Mouse (Mus musculus) stomach, embryonic 15.5 days (tissue): ENCODE data around the gene Rita1. TPM values are rescaled to one million over a fixed set of nuclear protein-coding genes. Genes with fewer than 3 reads are reported as not detected.

ENCODE experiments used
- ATAC-seq: fragments of 200-750 bp; cut with Nextera tagmentation; 2 replicates; pipeline ENCODE4 v1.8.0; 2017; ENCODE audit warnings: low read depth, moderate number of reproducible peaks, moderate TSS enrichment; ENCODE audit not compliant: insufficient read depth, low FRiP score
- H3K27ac ChIP-seq: fragments of 300-500 bp; sonication (generic); 2 replicates; pipeline ENCODE4 v1.5.1; 2015; ENCODE audit warnings: mild to moderate bottlenecking, inconsistent platforms
- H3K27me3 ChIP-seq: fragments of 300-500 bp; sonication (generic); replicated peaks from 2 replicates; pipeline ENCODE4 v1.6.1; 2015; ENCODE audit warnings: inconsistent platforms
- H3K36me3 ChIP-seq: fragments of 300-500 bp; sonication (generic); 2 replicates; pipeline ENCODE4 v1.6.1; 2015; ENCODE audit warnings: inconsistent platforms
- H3K4me1 ChIP-seq: fragments of 300-500 bp; sonication (generic); 2 replicates; pipeline ENCODE4 v1.6.1; 2015; ENCODE audit warnings: inconsistent platforms
- H3K4me2 ChIP-seq: fragments of 300-500 bp; sonication (generic); 2 replicates; pipeline ENCODE4 v1.6.1; 2015; ENCODE audit warnings: mild to moderate bottlenecking, inconsistent platforms
- H3K4me3 ChIP-seq: fragments of 300-500 bp; sonication (generic); replicated peaks from 2 replicates; pipeline ENCODE4 v1.5.1; 2015; ENCODE audit warnings: inconsistent platforms
- H3K9ac ChIP-seq: fragments of 300-500 bp; sonication (generic); 2 replicates; pipeline ENCODE4 v1.6.1; 2015; ENCODE audit warnings: inconsistent platforms
- H3K9me3 ChIP-seq: fragments of 300-500 bp; sonication (generic); 2 replicates; pipeline ENCODE4 v1.6.1; 2016; ENCODE audit warnings: inconsistent platforms
- WGBS: fragments of 180-500 bp; shearing (Covaris S2); methylation state at CpG from one replicate; pipeline ENCODE4 v1.1.7; 2015; 5-methylcytosine and 5-hydroxymethylcytosine counted together
- polyA plus RNA-seq: library from polyadenylated mRNA; unstranded; fragments of >200 nt; fragmentation: Nextera tagmentation; extraction: Ambion mirVana; gene quantifications from 2 replicates; pipeline ENCODE4 v1.2.1, GENCODE M21; 2015

Gene Rita1
- polyA plus RNA-seq, 1 experiment from 2014 or later: 10.4 TPM

DNA sequence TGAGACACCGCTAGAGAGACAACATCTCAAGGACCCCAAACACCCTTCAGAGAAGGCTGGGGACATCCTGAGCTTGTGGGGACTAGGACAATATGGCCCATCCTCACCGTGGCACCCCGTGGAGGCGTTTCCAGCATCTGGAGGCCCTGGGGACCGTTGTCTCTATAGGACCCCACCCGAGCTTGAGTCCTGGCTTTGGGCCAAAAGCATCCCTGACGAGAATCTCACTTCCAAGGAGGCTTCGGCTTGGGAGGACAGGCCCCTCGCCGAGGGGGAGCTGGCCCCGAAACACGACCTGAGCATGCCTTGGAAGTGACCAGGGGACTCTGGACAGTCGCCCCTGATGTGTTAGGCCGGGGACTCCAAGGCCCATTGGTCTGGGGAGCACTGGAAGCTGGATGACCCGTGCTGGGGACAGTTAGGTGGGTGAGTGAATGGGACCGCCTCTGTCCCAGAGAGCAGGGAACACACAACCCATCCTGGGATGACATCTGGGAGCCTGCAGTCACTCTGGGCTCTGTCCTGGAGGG lies 3.1 kb downstream of the Rita1 start:
- peaks cover 10% of the 10 kb centered on the region; the same call in 1 of the 2 replicates for H3K36me3 ChIP-seq
- 83% methylated on average over 16 of the region's 16 CpGs for WGBS

GRCm38 (mm10) chr5:120607335-120607734 lies 5.1 kb downstream of the Rita1 start:
- H3K36me3 ChIP-seq: peaks cover 10% of the 10 kb centered on the region; the same call in 1 of the 2 replicates
- H3K27me3 ChIP-seq: no peaks in the 10 kb centered on the region
- 73% methylated on average over 3 of the region's 3 CpGs for WGBS
- no peak overlapping the region for H3K27ac ChIP-seq
- no peak overlapping the region for H3K4me3 ChIP-seq
- no peak for ATAC-seq
- no peak overlapping the region for H3K4me2 ChIP-seq
- H3K4me1 ChIP-seq: peaks cover 11% of the 10 kb centered on the region
- H3K9ac ChIP-seq: no peak overlapping the region
- no peaks in the 10 kb centered on the region for H3K9me3 ChIP-seq

More for the DNA sequence above, 3.1 kb downstream of the Rita1 start:
- ATAC-seq: no peak
- Histone ChIP-seq H3K9me3 (no peaks in the 10 kb centered on the region), H3K27ac (no peak overlapping the region), H3K4me2 (no peak overlapping the region), H3K4me1 (peaks cover 14% of the 10 kb centered on the region), H3K9ac (no peak overlapping the region), H3K27me3 (no peaks in the 10 kb centered on the region), H3K4me3 (no peak overlapping the region)

- Histone ChIP-seq H3K4me3 (no peak overlapping the region), H3K27ac (no peak overlapping the region), H3K36me3 (peaks cover 10% of the 10 kb centered on the region; the same call in 1 of the 2 replicates), H3K27me3 (no peaks in the 10 kb centered on the region), H3K9me3 (no peaks in the 10 kb centered on the region), H3K4me2 (no peak overlapping the region), H3K9ac (no peak overlapping the region), H3K4me1 (peaks cover 10% of the 10 kb centered on the region)
- no peak for ATAC-seq
- 68% methylated on average over 25 of the region's 25 CpGs for WGBS
Measured at GRCm38 (mm10) chr5:120606590-120607200, 5.7 kb downstream of the Rita1 start.

- WGBS: under 1% methylated on average over 8 of the region's 8 CpGs
- peak; percentile 59; the same call in 1 of the 2 replicates for ATAC-seq
- Histone ChIP-seq H3K9me3 (no peaks in the 10 kb centered on the region), H3K4me1 (peaks cover 4% of the 10 kb centered on the region; the same call in 1 of the 2 replicates), H3K36me3 (peaks cover 10% of the 10 kb centered on the region; the same call in 1 of the 2 replicates), H3K9ac (no peak overlapping the region), H3K4me3 (peak overlapping the region; percentile 35), H3K4me2 (peak overlapping the region; percentile 71), H3K27ac (no peak overlapping the region), H3K27me3 (no peaks in the 10 kb centered on the region)
Measured at GRCm38 (mm10) chr5:120605688-120606087, 6.7 kb downstream of the Rita1 start.

DNA sequence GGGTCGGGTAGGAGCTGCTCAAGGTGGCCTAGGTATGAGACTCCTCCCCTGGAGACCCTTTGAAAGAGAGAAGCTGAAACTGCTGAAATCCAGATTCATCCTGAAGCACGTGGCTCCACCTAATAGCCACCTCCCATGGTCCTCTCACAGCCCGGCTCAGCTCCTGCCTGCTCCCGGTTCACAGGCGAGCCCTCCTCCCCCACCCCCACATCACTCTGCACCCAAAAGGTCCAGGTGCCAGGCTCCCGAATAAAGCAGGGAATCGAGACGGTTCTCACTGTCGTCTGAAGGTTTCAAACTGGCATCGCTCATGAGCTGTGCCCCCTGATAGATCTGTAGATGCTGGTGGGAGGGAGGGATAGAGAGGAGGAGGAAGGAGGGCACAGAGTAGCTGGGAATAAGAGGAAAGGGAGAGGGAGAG lies 7.1 kb downstream of the Rita1 start:
- H3K9me3 ChIP-seq: no peaks in the 10 kb centered on the region
- H3K4me3 ChIP-seq: peak overlapping the region; percentile 35
- no peaks in the 10 kb centered on the region for H3K27me3 ChIP-seq
- ATAC-seq: peak; percentile 26; the same call in 1 of the 2 replicates
- 0 out of 2 replicates have a peak overlapping the region, but pooled peaks have one; percentile 4 for H3K9ac ChIP-seq
- peak overlapping the region; percentile 71 for H3K4me2 ChIP-seq
- peak overlapping the region; percentile 11; the same call in 1 of the 2 replicates for H3K27ac ChIP-seq
- H3K36me3 ChIP-seq: peaks cover 10% of the 10 kb centered on the region; the same call in 1 of the 2 replicates
- 0% methylated on average over 10 of the region's 10 CpGs for WGBS
- H3K4me1 ChIP-seq: peaks cover 4% of the 10 kb centered on the region; the same call in 1 of the 2 replicates

- WGBS: 1% methylated on average over 6 of the region's 6 CpGs
- H3K27ac ChIP-seq: peak overlapping the region; percentile 11; the same call in 1 of the 2 replicates
- no peaks in the 10 kb centered on the region for H3K27me3 ChIP-seq
- H3K4me2 ChIP-seq: peak overlapping the region; percentile 71
- H3K9ac ChIP-seq: no peak overlapping the region
- peaks cover 4% of the 10 kb centered on the region; the same call in 1 of the 2 replicates for H3K4me1 ChIP-seq
- H3K4me3 ChIP-seq: peak overlapping the region; percentile 35
- no peaks in the 10 kb centered on the region for H3K9me3 ChIP-seq
- ATAC-seq: no peak
- H3K36me3 ChIP-seq: peaks cover 10% of the 10 kb centered on the region; the same call in 1 of the 2 replicates
Measured at GRCm38 (mm10) chr5:120604839-120605238, 7.5 kb downstream of the Rita1 start.

DNA sequence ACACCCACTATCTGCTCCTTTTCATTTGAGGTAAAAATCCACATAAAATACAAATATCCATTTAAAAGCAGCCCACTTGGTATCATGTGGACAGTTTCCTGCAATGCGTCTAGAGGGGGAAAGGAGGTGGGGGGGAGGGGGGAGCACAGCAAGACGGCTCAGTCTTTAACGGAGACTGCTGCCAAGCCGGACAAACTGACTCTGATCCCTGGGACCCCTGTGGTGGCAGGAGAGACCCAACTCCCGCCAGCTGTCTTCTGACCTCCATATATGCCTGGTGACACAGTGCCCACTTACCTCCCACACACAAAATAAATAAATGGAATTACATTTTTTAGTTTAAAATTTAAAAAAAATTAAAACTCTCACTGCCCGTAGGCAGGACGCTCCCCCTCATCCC lies 8.9 kb downstream of the Rita1 start:
- H3K4me1 ChIP-seq: peaks cover 4% of the 10 kb centered on the region; the same call in 1 of the 2 replicates
- 75% methylated on average over 7 of the region's 7 CpGs for WGBS
- H3K27me3 ChIP-seq: no peaks in the 10 kb centered on the region
- ATAC-seq: no peak
- no peak overlapping the region for H3K9ac ChIP-seq
- no peak overlapping the region for H3K4me2 ChIP-seq
- H3K27ac ChIP-seq: no peak overlapping the region
- H3K36me3 ChIP-seq: peaks cover 6% of the 10 kb centered on the region; the same call in 1 of the 2 replicates
- H3K9me3 ChIP-seq: no peaks in the 10 kb centered on the region
- H3K4me3 ChIP-seq: no peak overlapping the region

GRCm38 (mm10) chr5:120602210-120602609 lies 10.2 kb downstream of the Rita1 start:
- Histone ChIP-seq H3K9ac (no peak overlapping the region), H3K4me2 (no peak overlapping the region), H3K27me3 (no peaks in the 10 kb centered on the region), H3K4me3 (no peak overlapping the region), H3K27ac (no peak overlapping the region), H3K9me3 (no peaks in the 10 kb centered on the region), H3K36me3 (no peaks in the 10 kb centered on the region), H3K4me1 (peaks cover 4% of the 10 kb centered on the region; the same call in 1 of the 2 replicates)
- ATAC-seq: no peak
- WGBS: 90% methylated on average over 12 of the region's 12 CpGs

DNA sequence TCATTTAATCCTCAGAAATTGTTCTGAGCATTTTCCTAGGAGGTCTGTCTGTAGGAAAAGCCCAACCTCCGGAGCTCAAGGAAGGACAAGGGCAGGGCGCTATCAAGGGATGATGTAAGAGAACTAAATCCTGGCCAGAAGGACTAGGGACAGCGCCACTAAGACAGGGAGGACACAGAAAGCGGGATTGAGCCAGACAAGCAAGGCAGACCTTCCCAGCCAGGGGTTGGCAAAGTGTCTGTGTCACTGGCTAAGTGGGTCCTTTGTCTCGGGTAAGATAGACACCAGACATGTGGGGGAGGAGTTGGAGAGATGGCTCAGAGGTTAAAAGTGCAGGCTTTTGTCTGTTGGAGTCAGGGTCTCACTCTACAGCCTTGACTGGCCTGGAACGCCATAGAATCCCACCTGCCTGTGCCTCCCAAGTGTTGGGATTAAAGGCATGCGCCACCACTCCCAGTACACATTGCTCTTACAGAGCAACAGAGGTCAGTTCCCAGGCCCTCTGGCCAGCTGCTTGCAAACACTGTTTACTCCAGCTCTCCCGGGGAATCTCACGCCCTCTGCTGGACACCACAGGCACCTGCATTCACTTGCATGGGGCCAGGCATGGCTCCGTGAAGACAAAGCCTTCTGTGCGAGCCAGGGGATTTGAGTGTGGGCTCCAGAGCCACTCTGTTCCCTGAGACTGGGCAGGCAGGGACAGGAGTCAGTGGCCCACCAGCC lies 11.3 kb downstream of the Rita1 start:
- Histone ChIP-seq H3K27me3 (no peaks in the 10 kb centered on the region), H3K4me3 (no peak overlapping the region), H3K27ac (no peak overlapping the region), H3K36me3 (no peaks in the 10 kb centered on the region), H3K4me2 (no peak overlapping the region), H3K9me3 (no peaks in the 10 kb centered on the region), H3K4me1 (peaks cover 4% of the 10 kb centered on the region; the same call in 1 of the 2 replicates), H3K9ac (no peak overlapping the region)
- WGBS: 50% methylated on average over 11 of the region's 11 CpGs
- ATAC-seq: no peak

GRCm38 (mm10) chr5:120599625-120600024 lies 12.8 kb downstream of the Rita1 start:
- 82% methylated on average over 6 of the region's 6 CpGs for WGBS
- Histone ChIP-seq H3K27me3 (no peaks in the 10 kb centered on the region), H3K36me3 (no peaks in the 10 kb centered on the region), H3K9ac (no peak overlapping the region), H3K27ac (no peak overlapping the region), H3K4me3 (no peak overlapping the region), H3K4me2 (no peak overlapping the region), H3K4me1 (no peaks in the 10 kb centered on the region), H3K9me3 (no peaks in the 10 kb centered on the region)
- ATAC-seq: peak; percentile 69; the same call in 1 of the 2 replicates

GRCm38 (mm10) chr5:120594485-120594884 lies 17.9 kb downstream of the Rita1 start:
- Histone ChIP-seq H3K4me1 (no peaks in the 10 kb centered on the region), H3K36me3 (no peaks in the 10 kb centered on the region), H3K4me3 (no peak overlapping the region), H3K27me3 (no peaks in the 10 kb centered on the region), H3K9me3 (no peaks in the 10 kb centered on the region), H3K4me2 (no peak overlapping the region), H3K9ac (no peak overlapping the region), H3K27ac (no peak overlapping the region)
- WGBS: 86% methylated on average over 6 of the region's 6 CpGs
- ATAC-seq: no peak

- Histone ChIP-seq H3K27ac (no peak overlapping the region), H3K9ac (no peak overlapping the region), H3K9me3 (no peaks in the 10 kb centered on the region), H3K27me3 (no peaks in the 10 kb centered on the region), H3K4me2 (no peak overlapping the region), H3K36me3 (no peaks in the 10 kb centered on the region), H3K4me3 (no peak overlapping the region), H3K4me1 (peaks cover 12% of the 10 kb centered on the region)
- 62% methylated on average over 7 of the region's 7 CpGs for WGBS
- ATAC-seq: no peak
Measured at GRCm38 (mm10) chr5:120592141-120592540, 20.2 kb downstream of the Rita1 start.
